Mouse (Mus musculus) R1 (cell line): Measurements from ENCODE around the gene Taf15.

Source experiments
- DNase-seq: peaks from one replicate; pipeline ENCODE4 v3.0.0-alpha.2; 2018; ENCODE audit warnings: low read depth, low spot score

Gene Taf15

DNA sequence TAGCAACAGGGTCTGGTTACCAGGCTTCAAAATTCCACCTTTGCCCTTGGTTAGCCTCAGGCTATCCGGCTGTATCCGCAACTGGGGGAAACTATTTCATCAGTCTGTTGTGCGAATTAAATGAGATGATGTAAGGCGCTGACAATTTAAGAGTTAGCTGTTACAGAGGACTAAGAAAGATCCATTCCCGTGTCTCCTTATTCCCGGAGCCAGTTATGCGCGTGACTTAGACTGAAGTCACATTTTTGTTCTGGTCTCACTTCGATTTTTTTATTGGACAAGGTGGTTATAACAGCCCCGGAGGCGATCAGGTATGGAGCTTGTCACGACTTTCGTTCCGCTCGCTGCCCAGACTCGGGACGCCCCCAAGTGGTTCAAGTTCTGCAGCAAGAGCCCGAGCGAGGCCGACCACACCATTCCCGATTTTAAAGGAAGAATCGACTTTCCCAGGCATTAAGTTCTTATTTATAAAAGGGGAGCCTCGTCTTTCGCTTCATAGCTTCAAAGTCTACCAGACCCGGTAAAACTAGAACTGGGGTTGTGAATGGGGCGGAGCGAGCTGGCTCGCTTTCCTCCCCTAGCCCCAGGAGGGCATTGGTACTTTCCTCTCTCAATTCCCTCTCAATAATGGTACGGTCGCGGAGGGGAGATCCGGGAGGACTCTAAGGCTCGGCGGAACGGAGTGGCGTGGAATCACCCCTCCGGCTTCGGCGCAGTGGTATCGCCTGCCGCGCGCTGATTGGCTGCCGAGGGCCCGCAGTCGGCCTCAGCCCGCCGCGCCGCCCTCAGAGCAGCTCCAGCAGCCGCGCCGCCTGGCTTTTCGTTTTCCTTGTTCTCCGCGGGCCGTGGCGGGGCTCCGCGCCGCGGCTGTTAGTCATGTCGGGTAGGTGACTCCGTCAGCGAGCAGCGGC, at the start of gene Taf15:
Gene Taf15 (plus strand): TSS at position 763 of the 911 bp plus-strand sequence.
- DNase-seq, result peak; percentile 100

DNA sequence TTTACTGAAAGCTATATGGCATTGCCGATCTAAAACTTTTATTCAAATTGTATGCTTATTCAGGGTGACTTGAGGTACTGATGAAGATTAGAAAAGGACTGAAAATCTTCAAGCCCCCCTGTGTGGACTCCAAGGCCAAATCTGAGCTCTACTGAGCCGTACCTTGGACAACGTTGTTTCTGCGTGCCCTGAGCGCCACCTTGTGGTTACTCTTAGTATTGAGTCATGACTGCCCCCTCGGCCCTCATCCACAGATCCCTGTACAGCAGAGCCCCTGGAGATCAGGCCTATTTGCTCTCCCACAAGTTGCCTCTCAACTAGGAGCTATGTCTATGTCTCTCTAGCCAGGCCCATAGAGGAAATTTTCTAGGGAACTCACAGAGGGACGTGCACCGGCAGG, 48.2 kb upstream of the Taf15 start:
- peak; percentile 71 for DNase-seq

DNA sequence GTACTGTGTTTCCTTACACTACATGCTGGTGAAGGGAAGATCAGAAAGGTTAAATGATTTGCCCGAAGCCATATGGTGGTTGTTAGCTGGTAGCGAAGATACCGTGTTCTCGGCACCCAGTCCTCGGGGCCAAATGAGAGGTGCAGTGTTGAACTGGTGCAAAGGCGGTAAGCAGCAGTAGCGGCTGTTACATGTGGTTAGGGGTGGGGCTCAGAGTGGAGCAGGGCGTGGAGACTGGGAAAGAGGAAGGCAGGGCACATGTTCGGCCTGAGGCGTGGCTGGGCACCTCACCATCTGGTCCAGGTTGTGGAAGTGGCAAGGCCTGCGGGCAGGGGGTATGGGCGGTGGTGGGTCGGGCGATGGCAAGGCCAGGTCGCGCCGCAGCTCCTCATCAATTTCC, 45.9 kb upstream of the Taf15 start:
- no peak for DNase-seq

DNA sequence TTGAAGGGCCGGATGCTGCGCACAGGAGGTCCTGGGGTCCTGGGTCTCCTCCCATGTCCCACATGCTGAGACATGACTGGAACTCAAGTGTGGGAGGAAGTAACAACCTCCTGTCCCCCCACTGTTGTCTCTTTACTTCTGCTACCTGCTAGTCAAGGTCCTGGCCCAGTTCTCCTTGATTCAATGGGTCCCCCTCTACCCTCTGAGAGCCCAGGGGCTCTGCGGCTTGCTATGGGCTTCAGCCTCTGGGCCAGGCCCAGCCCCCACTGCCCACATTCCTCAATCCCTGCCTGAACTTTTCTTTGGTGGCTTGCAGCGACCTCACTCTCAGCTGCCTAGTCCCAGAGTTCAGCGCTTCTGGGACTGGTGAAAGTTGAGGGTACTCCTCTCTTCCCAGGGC, 43.5 kb upstream of the Taf15 start, which contains the start of gene Gas2l2:
Gene Gas2l2 (minus strand): TSS at position 101 of the 400 bp plus-strand sequence.
- DNase-seq, result no peak

DNA sequence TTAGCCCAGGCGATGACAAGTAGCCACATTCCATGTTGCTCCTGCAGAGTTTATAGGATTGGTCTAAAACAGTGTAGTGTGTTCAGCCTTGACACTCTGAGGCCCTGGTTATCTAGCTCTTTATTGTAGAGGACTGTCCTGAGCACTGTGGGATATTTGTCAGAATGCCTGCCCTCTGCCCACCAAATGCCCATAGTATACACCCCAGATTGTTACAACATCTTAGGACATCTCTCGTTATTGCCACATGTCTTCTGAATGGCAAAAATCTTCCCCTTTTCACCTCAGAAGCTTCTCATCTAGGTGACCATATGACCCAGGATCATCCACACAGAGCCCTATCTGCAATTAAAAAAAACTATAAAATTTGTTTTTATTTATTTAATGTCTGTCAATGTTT, 40.4 kb upstream of the Taf15 start:
- no peak for DNase-seq

DNA sequence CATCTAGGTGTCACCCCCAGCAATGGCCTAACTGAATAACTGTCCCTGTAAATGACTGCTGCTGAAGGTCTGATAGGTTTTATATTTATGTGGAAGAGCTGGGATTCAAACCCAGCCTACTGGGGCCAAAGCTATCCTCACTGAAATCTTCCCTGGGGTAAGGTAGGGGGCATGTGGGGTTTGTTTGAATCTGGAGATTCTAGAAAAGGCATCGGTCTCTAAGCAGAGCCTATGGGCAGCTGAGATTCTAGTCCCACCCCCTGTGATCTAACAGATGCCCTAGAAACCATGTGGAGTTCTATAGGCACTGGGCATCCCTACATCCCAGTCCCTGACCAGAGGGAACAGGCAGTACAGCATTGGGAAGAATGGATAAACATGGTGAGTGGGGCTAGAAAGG, 35.5 kb upstream of the Taf15 start, which contains the start of gene 1700020L24Rik:
Gene 1700020L24Rik (plus strand): TSS at position 301 of the 400 bp plus-strand sequence.
- no peak for DNase-seq

DNA sequence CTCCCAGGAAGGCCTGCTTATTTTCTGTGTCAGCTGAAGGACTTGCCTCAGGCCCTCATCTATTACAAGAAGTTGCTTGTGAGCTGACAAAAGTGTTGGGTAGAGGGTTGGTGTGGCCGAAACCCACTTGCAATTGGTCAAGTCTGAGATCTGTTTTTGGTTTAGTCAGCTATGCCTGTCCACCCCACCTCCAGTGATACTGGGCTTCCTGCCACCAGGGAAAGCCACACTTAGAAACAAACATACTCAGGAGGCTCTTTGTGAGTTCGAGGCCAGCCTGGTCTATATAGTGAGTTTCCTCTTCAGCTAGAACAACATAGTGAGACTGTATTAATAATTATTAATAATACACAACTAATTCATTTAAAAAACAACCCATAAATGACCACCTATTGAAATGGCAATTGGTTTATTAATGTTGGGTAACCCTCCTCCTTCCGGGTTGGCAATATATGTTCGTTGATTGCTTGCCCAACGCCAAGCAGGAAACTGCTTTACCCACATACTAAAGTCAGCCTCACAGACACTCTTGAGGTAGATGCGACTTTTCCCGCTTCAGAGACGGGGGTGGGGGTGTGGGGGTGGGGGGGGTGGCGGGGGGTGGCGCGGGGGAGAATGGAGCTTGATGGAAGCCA, 33.3 kb upstream of the Taf15 start:
- DNase-seq, result no peak

DNA sequence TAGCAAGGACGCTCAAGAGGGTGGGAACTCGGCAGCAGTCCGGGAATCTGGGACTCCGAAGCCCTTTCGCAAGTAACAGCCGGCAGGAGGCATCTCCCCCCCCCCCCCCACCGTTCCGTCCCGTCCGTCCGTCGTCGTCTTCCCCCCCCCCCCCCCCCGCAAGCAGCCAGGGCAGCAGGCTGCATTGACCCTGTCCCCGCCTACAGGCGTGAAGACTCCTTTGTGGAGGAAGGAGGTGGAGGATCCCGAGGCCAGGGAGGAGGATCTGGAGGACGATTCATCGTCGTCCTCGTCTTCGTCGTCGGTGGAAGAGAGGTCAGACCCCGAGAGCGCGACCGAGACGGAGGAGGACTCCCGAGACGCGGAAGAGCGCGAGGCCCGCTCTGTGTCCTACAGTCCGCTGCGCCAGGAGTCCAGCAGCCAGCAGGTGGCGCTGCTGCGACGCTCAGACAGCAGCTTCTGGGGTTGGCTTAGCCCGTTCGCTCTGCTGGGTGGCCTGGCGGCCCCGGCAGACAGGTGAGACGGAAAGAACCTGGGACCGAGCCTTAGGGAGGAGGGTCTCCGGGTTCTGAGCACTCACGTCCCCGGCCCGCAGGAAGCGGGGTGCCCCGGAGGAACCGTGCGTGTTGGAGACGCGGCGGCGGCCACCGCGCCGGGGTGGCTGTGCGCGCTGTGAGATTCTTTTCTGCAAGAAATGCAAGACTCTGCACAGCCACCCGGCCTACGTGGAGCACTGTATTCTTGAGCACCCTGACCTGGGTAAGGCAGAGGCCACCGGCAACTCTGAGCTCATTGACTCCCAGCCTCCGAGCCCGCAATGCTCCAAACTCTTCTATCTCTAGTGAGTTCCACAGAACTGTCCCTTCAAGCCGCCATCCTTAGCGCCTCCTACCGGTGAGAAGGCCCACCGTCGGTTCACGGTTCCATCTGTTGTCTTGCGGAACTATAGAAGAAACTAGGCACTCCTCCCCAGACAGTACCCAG, 32.5 kb upstream of the Taf15 start:
- peak; percentile 91 for DNase-seq

DNA sequence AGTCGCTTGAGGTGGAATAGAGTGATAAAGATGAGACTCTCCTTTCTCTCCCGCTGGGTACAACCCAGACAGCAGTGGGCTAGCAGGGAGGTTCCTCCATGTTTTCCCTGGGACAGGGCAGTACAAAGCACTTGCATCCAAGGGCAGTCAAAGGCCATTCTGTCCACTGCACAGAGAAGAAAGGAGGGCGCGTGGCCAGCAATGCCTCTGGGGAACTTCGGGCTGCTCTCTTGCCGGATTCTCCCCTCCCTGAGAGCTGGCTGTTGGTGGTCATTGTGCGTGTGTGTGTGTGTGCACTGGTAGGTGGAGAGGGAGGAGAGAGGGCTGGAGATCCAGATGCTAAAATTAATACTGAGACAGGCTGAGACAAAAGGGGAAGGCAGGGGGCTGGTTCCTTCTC, 31.7 kb upstream of the Taf15 start:
- DNase-seq, result no peak

DNA sequence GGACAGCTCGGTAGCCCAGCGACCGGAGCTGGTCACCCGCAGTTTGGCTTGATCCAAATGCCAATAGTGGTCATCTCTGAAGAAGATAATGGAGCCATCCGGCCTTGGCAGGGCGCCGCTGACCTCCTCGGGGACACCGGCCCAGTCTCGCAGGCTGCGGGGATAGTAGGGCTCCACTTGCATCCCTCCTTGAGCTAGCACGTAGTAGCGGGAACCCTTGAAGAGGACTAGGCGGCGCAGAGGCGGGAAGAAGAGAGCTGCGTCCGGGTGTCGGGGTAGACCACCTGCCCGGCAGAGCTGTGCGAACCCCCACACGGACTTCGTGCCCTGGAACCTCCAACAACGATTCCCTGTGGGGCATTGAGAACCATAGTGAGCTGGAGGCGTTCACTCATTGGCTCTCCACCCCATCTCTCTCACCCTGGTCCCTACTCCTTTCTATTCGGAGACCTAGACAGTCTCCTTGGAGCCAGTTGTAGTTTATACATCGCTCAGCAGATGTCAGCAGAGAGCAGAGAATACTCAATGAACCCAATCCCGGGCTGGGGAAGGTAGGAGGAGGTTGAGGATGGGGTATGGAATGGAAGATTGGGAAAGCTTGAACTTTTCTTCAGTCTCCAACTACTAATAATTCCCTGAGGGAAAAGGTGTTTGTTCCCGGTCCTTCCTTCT, 30.2 kb upstream of the Taf15 start:
- DNase-seq, result peak; percentile 87

DNA sequence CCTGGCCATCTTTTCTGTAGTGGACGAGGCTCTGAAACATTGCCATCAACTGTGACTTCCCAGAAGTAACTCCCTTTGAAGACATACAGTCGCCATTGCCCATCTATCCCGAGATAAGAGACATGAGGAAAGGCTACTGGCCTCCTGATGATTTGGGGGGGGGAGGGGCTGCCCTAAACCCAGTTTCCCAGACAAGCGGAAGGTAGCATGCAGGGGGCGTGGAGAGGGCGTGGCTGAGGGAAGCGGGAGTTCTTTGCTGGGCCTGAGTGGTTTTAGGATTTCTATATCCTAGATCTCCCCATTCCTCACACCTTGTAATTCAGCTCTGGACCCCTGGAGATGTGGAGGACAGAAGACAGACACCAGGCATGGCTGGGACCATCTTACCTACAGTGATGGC, 29.1 kb upstream of the Taf15 start:
- DNase-seq, result peak; percentile 70

DNA sequence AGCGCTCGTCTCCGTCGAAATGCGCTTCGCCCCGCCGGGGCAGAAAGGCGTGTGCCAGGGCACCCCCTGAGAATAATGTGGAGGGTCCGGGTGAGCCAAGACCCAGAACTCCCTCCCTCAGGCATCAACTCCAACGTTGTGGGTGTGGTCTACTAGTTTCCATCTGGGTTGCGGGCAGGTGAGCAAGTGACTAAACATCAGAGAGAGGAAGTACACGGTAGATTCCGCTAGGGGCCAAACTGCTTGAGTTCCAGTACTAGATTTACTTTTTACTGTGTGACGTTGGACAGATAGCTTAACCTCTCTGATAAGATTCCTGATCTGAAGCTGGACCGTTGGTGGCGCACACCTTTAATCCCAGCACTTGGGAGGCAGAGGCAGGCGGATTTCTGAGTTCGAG, 27.9 kb upstream of the Taf15 start:
- peak; percentile 93 for DNase-seq

DNA sequence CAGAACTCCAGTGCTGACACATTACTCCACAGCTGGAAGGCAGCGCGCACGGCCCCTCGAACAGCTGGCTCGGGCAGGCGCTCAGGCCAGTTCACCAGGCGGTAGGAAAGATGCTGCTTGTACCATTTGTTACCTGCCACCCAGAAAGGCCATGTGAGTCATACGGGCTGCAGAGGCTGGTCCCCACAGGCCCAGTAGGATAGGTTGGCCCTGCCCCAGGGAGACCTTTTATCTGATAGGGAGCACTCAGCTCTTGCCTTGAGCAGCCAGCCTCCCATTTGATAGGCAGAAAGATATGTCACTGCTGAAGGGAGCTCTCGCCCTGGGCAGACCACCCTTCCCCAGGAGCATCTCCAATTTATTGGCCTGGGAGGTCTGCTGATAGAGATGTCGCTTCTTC, 25.3 kb upstream of the Taf15 start:
- no peak for DNase-seq

DNA sequence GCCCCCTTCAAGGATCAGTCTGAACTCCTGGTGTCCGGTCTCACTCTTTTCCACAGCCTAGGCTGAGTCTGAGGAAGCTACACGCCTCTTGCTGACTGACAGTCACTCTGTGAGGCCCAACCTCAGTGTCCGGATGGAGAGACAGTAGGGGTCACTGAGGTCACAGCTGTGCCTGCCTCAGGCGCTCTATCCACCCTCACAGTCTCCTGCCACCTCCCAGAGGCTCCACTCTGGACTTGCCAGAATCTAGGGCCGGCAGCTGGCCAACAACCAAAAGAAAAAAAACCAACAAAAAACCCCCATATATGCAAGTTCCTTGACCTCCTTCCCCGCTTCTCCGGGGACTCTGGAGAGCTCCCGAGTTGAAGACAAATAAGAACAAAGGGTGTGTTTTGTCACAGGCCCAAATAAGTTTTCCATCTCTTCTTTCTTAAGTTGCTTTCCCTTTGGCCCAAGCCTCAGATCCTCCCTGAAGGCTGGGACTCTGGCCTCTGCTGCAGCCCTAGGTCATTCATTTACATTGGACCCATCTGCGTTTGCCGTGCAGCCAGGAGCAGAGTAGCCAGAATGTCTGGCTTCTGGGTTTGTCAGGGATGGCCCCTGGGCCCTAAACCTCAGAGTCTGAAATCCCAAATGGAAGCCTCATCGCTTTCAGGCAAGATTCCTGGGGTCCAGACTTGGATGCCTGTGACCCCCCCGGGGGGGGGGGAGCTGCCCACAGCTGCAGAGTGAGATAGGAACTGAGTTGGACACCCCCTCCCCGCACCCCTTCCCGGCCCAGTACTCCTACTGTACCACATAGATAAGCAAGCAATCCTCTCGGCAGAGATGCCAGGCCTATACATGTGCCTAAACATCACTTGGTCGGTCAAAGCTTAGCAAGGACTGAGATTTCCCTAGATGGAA, 24.6 kb upstream of the Taf15 start:
- DNase-seq, result peak; percentile 41

DNA sequence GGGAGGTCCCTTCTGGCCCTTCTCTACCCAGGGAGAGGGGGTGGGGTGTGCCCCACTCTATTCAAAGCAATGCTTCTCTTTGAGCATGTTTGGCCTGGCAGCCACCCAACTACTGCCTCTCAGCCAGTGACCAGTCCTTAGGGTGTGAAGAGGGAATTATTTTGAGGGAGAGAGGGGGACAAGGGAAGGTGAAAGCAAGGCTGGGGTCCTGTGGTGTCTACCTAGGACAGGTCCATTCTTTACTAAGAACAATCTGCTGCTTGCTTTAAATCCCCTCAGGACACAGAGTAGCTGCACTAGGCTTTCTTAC, 24.0 kb upstream of the Taf15 start:
- no peak for DNase-seq

DNA sequence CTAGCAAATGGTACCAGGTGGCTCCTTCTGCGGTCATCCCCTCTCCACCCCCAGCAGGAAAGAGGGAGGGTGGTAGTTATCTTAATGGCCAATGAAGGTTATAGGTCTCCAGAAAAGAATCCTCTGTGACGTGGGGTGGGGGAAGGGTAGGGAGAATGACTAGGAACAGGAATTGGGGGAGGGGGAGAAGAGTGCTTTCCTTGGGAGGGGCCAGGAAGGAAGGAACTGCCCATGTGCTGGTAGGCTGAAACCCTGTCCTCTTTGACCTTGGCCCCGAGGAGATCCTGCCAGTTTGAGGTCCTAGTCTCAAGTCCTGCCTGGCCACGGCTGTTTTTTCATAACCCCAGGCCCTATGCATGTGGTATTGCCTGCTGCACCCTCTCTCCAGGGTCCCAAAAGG, 23.6 kb upstream of the Taf15 start:
- DNase-seq, result peak; percentile 90

DNA sequence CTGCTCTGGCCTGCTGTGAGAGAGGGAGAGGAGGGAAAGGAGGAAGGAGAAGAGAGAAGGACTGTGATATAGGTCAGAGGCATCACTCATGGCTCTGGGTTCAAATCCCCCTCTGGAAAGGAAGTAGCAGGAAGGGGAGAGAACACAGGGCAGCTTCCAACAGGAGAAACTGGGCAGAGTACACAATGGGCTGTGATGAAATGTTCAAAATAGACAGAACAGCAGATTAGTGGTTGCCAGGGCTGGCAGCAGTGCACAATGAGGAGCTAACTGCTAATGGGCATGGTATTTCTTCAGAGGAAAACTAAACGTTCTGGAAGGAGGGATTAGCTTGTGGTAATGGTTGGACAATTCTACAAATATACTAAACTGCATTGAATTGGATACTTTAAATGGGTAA, 22.3 kb upstream of the Taf15 start:
- DNase-seq, result no peak

DNA sequence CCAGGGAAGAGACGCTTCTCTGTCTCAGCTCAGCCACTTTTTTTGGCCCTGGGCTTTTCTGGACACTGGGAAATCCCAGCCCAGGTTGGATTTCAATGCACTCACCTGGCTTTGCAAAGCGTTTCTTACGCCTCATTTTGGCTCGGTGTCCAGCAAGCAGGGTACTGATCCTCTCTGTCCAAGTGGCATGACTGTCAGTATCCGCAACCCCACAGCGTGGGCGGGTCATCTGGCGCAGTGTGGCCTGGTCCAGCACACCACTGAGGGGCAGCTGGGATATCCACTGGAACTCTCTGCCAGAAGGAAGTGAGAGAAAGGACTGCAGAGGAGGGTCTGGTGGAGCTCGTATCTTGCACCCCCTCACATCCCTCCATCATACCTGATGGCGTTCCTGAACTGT, 21.6 kb upstream of the Taf15 start:
- DNase-seq, result no peak

DNA sequence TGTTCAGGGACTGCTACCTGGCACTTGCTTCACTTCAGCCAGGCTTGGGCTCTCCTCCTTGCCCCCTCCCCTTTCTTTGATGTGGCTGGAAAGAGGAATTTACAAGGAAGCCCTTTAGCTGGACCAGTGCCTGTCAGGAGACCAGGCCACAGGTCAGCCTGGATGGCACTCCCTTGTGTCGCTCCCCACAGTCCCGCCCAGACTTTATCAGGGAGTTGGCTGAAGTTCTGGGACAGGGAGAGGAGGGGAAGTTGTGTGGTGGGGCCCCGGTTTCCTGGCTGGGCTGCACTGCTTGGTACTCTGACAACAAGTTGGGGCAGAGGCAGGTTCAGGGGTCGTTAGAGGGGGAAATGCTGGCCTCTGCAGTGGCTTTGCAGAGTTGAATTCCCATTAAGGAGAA, 18.3 kb upstream of the Taf15 start:
- DNase-seq, result no peak

DNA sequence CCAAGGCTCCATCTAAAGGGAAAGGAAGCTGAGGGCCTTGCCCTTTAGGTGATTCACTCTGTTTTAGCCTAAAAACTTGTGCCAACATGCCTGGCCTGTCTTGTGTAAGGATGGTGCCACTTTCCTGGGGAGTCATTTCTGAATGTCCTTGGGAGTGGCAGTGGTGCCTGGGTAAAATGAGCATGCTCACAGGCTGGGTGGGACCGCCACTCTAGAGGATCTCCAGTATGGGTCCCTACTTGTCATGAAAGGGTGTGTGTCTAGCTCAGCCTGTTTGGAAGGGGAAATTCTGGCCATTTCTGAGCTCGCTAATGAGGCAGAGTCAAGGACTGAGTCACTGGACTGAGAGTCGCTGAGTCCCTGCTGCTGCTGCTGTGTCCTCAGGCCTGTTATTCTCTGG, 17.3 kb upstream of the Taf15 start:
- DNase-seq, result no peak
